Mouse (Mus musculus) MEL (cell line): Measurements from ENCODE around the gene Pygo2. TPM values are rescaled to one million over a fixed set of nuclear protein-coding genes. Genes with fewer than 3 reads are reported as not detected.

Experiments
- DNase-seq: peaks from one replicate; pipeline ENCODE4 v3.0.0; 2011; ENCODE audit warnings: low read depth, low spot score
- H3K27ac ChIP-seq: 2 replicates; pipeline ENCODE4 v1.5.1; 2012; ENCODE audit warnings: low read depth, mild to moderate bottlenecking, control low read depth, low read length, moderate library complexity; ENCODE audit not compliant: control insufficient read depth
- H3K27me3 ChIP-seq, 2 experiments: fragments of 150-350 bp in 1 of 2; sonication (generic) in 1 of 2; 2 replicates each; pipeline ENCODE4 v1.6.1; 2012; ENCODE audit warnings: low read length in 2 of 2, mild to moderate bottlenecking in 2 of 2, improper control_type of control experiment in 1 of 2, moderate library complexity in 1 of 2; ENCODE audit not compliant: insufficient read depth in 2 of 2, control insufficient read depth in 1 of 2
- H3K36me3 ChIP-seq, 2 experiments: 2 replicates each; pipeline ENCODE4 v1.6.1; 2012 to 2014; ENCODE audit warnings: low read length in 2 of 2, improper control_type of control experiment in 1 of 2, inconsistent platforms in 1 of 2, mild to moderate bottlenecking in 1 of 2; ENCODE audit not compliant: insufficient read depth in 2 of 2, control insufficient read depth in 1 of 2
- H3K4me1 ChIP-seq, 2 experiments: fragments of 150-350 bp in 1 of 2; sonication (generic) in 1 of 2; 2 replicates each; pipeline ENCODE4 v1.6.1; 2012; ENCODE audit warnings: low read length in 2 of 2, improper control_type of control experiment in 1 of 2, mild to moderate bottlenecking in 1 of 2; ENCODE audit not compliant: insufficient read depth in 2 of 2, control insufficient read depth in 1 of 2
- H3K4me3 ChIP-seq, 2 experiments: fragments of 150-350 bp in 1 of 2; sonication (generic) in 1 of 2; 2 replicates each; pipeline ENCODE4 v1.5.1; 2012; ENCODE audit warnings: low read depth in 2 of 2, low read length in 2 of 2, mild to moderate bottlenecking in 2 of 2, moderate library complexity in 2 of 2, control low read depth in 1 of 2, improper control_type of control experiment in 1 of 2; ENCODE audit not compliant: control insufficient read depth in 1 of 2, insufficient read depth in 1 of 2
- H3K79me2 ChIP-seq: 2 replicates; pipeline ENCODE4 v1.6.1; 2012; ENCODE audit warnings: mild to moderate bottlenecking, low read length, moderate library complexity; ENCODE audit not compliant: control insufficient read depth, poor library complexity, insufficient read depth
- H3K9ac ChIP-seq: 2 replicates; pipeline ENCODE4 v1.6.1; 2012; ENCODE audit warnings: low read depth, mild to moderate bottlenecking, control low read depth, low read length, moderate library complexity; ENCODE audit not compliant: control insufficient read depth, poor library complexity, severe bottlenecking
- H3K9me3 ChIP-seq: fragments of 150-350 bp; sonication (generic); replicated peaks from 2 replicates; pipeline ENCODE4 v1.6.1; 2012; ENCODE audit warnings: mild to moderate bottlenecking, low read length, improper control_type of control experiment, moderate library complexity; ENCODE audit not compliant: insufficient read depth
- CHD1 ChIP-seq: IDR thresholded peaks from 2 replicates; pipeline ENCODE4 v1.6.1; 2012; ENCODE audit warnings: low read depth, mild to moderate bottlenecking, inconsistent platforms, low read length, improper control_type of control experiment
- CHD2 ChIP-seq: IDR thresholded peaks from 2 replicates; pipeline ENCODE4 v1.6.1; 2011; ENCODE audit warnings: low read length, improper control_type of control experiment
- ELF1 ChIP-seq: IDR thresholded peaks from 2 replicates; pipeline ENCODE4 v1.6.1; 2014; ENCODE audit warnings: low read depth, mild to moderate bottlenecking, inconsistent platforms, low read length, improper control_type of control experiment, moderate library complexity
- ETS1 ChIP-seq: IDR thresholded peaks from 2 replicates; pipeline ENCODE4 v1.6.1; 2012; ENCODE audit warnings: low read depth, mild to moderate bottlenecking, inconsistent platforms, low read length, improper control_type of control experiment, moderate library complexity
- MAFK ChIP-seq: IDR thresholded peaks from 2 replicates; pipeline ENCODE4 v1.6.1; 2011; ENCODE audit warnings: low read depth, mild to moderate bottlenecking, low read length, improper control_type of control experiment, borderline replicate concordance
- MAZ ChIP-seq: IDR thresholded peaks from 2 replicates; pipeline ENCODE4 v1.6.1; 2012; ENCODE audit warnings: low read depth, mild to moderate bottlenecking, inconsistent platforms, low read length, improper control_type of control experiment
- MEF2A ChIP-seq: IDR thresholded peaks from 2 replicates; pipeline ENCODE4 v1.6.1; 2014; ENCODE audit warnings: low read depth, mild to moderate bottlenecking, inconsistent platforms, low read length, improper control_type of control experiment; ENCODE audit not compliant: poor library complexity, insufficient replicate concordance, severe bottlenecking; ENCODE audit errors: extremely low read depth
- NRF1 ChIP-seq: IDR thresholded peaks from 2 replicates; pipeline ENCODE4 v1.6.1; 2014; ENCODE audit warnings: low read depth, mild to moderate bottlenecking, inconsistent platforms, low read length, improper control_type of control experiment, moderate library complexity; ENCODE audit not compliant: poor library complexity, insufficient read depth, severe bottlenecking
- SMC3 ChIP-seq: IDR thresholded peaks from 2 replicates; pipeline ENCODE4 v1.6.1; 2011; ENCODE audit warnings: low read depth, low read length, improper control_type of control experiment
- TAL1 ChIP-seq: IDR thresholded peaks from 2 replicates; pipeline ENCODE4 v1.6.1; 2012; ENCODE audit warnings: mild to moderate bottlenecking, inconsistent platforms, low read length, moderate library complexity, mixed read lengths
- TBP ChIP-seq: IDR thresholded peaks from 2 replicates; pipeline ENCODE4 v1.8.0; 2011; ENCODE audit warnings: low read depth, low read length, improper control_type of control experiment
- TCF12 ChIP-seq: IDR thresholded peaks from 2 replicates; pipeline ENCODE4 v1.6.1; 2014; ENCODE audit warnings: low read depth, mild to moderate bottlenecking, inconsistent platforms, low read length, improper control_type of control experiment, moderate library complexity
- UBTF ChIP-seq: IDR thresholded peaks from 2 replicates; pipeline ENCODE4 v1.6.1; 2012; ENCODE audit warnings: low read depth, mild to moderate bottlenecking, inconsistent platforms, low read length, improper control_type of control experiment, moderate library complexity, borderline replicate concordance; ENCODE audit not compliant: insufficient read depth
- USF1 ChIP-seq: IDR thresholded peaks from 2 replicates; pipeline ENCODE4 v1.6.1; 2014; ENCODE audit warnings: low read depth, mild to moderate bottlenecking, inconsistent platforms, low read length, improper control_type of control experiment, moderate library complexity
- polyA plus RNA-seq, 2 experiments: library from polyadenylated mRNA; stranded (reverse) in 1 of 2; unstranded in 1 of 2; fragments of >175 nt in 1 of 2; fragments of >200 nt in 1 of 2; gene quantifications; 2 replicates each; pipeline versions ENCODE4 v1.2.1 to v1.2.4; 2012; ENCODE audit warnings: low replicate concordance in 2 of 2, low read depth in 1 of 2; ENCODE audit not compliant: insufficient read length in 2 of 2, insufficient read depth in 1 of 2, missing spikeins in 1 of 2
- total RNA-seq: library from RNA; depleted of rRNA; stranded (reverse); fragments of 300-350 nt; gene quantifications from 2 replicates; pipeline ENCODE4 v1.2.3, GENCODE M21; 2012

Pygo2 gene
- total and polyA plus RNA-seq, 3 experiments, result 50.3 to 61.1 TPM; not detected in 1

GRCm38 (mm10) chr3:89383651-89384255 lies 46.3 kb upstream of the Pygo2 start:
- Histone ChIP-seq H3K4me1 (peaks cover 0 to 12% of the 10 kb centered on the region in 2 experiments; a peak in 3 of 4 replicates), H3K4me3 (no peak overlapping the region), H3K27me3 (no peaks in the 10 kb centered on the region), H3K79me2 (no peaks in the 10 kb centered on the region), H3K36me3 (peaks cover 0 to 7% of the 10 kb centered on the region in 2 experiments; a peak in 2 of 4 replicates), H3K9ac (no peak overlapping the region), H3K27ac (no peak overlapping the region), H3K9me3 (no peaks in the 10 kb centered on the region)
- DNase-seq, result no peak
- no peak for TF ChIP-seq MAZ
- no peak for TF ChIP-seq ETS1
- no peak for TF ChIP-seq TCF12
- TF ChIP-seq SMC3, result no peak
- no peak for TF ChIP-seq MAFK
- no peak for TF ChIP-seq NRF1
- TF ChIP-seq USF1, result no peak
- TF ChIP-seq ELF1, result no peak
- no peak for TF ChIP-seq CHD1
- TF ChIP-seq TAL1, result no peak
- TF ChIP-seq MEF2A, result no peak
- TF ChIP-seq TBP, result no peak
- TF ChIP-seq CHD2, result no peak

GRCm38 (mm10) chr3:89384331-89385076 lies 45.5 kb upstream of the Pygo2 start:
- no peak overlapping the region for H3K9ac ChIP-seq
- no peak for TF ChIP-seq TBP
- no peak for TF ChIP-seq UBTF
- H3K27ac ChIP-seq, result no peak overlapping the region
- H3K4me1 ChIP-seq, result peaks cover under 1 to 19% of the 10 kb centered on the region in 2 experiments
- no peak for DNase-seq
- no peaks in the 10 kb centered on the region for H3K9me3 ChIP-seq
- no peaks in the 10 kb centered on the region for H3K79me2 ChIP-seq
- H3K27me3 ChIP-seq, result no peaks in the 10 kb centered on the region
- peaks cover 0 to 12% of the 10 kb centered on the region in 2 experiments; a peak in 2 of 4 replicates for H3K36me3 ChIP-seq
- no peak overlapping the region for H3K4me3 ChIP-seq
